Mouse (Mus musculus): ENCODE measurements around the gene Gm20547. TPM values are rescaled to one million over a fixed set of nuclear protein-coding genes. Genes with fewer than 3 reads are reported as not detected.

The Gm20547 gene
- polyA plus RNA-seq, 1 experiment from 2014 or later, result not detected

- 0% methylated on average over 30 of the region's 51 CpGs for WGBS
- H3K9ac ChIP-seq (replicated peaks), result peak overlapping the region; percentile 87
Measured at GRCm38 (mm10) chr17:34894074-34894597, 12.3 kb upstream of the Gm20547 start.

GRCm38 (mm10) chr17:34893072-34893824 lies 11.4 kb upstream of the Gm20547 start:
- Histone ChIP-seq H3K9ac (replicated peaks) (peak overlapping the region; percentile 57; the same call in 1 of the 2 replicates), H3K27me3 (no peaks in the 10 kb centered on the region), H3K9me3 (no peaks in the 10 kb centered on the region), H3K4me1 (peaks cover 36% of the 10 kb centered on the region), H3K4me2 (replicated peaks) (peak overlapping the region; percentile 97; the same call in 1 of the 2 replicates), H3K36me3 (0 out of 2 replicates have a peak, but pooled peaks cover 3% of the 10 kb centered on the region), H3K4me3 (peak overlapping the region; percentile 81), H3K27ac (replicated peaks) (peak overlapping the region; percentile 88)
- 68% methylated on average over 12 of the region's 12 CpGs for WGBS
- ATAC-seq (replicated peaks), result no peak

More at GRCm38 (mm10) chr17:34894074-34894597, 12.3 kb upstream of the Gm20547 start:
- Histone ChIP-seq H3K4me2 (replicated peaks) (peak overlapping the region; percentile 97), H3K27me3 (no peaks in the 10 kb centered on the region), H3K27ac (replicated peaks) (peak overlapping the region; percentile 92), H3K9me3 (no peaks in the 10 kb centered on the region), H3K36me3 (0 out of 2 replicates have a peak, but pooled peaks cover 3% of the 10 kb centered on the region), H3K4me1 (peaks cover 36% of the 10 kb centered on the region), H3K4me3 (peak overlapping the region; percentile 81)
- peak; percentile 89 for ATAC-seq (replicated peaks)

- Histone ChIP-seq H3K4me2 (replicated peaks) (no peak overlapping the region), H3K9ac (replicated peaks) (no peak overlapping the region), H3K27me3 (no peaks in the 10 kb centered on the region), H3K4me3 (no peak overlapping the region), H3K36me3 (0 out of 2 replicates have a peak, but pooled peaks cover 2% of the 10 kb centered on the region), H3K27ac (replicated peaks) (no peak overlapping the region), H3K4me1 (peaks cover 21% of the 10 kb centered on the region), H3K9me3 (no peaks in the 10 kb centered on the region)
- WGBS, result 90% methylated on average over 2 of the region's 2 CpGs
- no peak for ATAC-seq (replicated peaks)
Measured at GRCm38 (mm10) chr17:34891377-34891776, 9.5 kb upstream of the Gm20547 start.

- H3K4me3 ChIP-seq, result no peak overlapping the region
- H3K27me3 ChIP-seq, result no peaks in the 10 kb centered on the region
- no peaks in the 10 kb centered on the region for H3K9me3 ChIP-seq
- no peak for ATAC-seq (replicated peaks)
- WGBS, result 88% methylated on average over 12 of the region's 12 CpGs
- no peak overlapping the region for H3K9ac ChIP-seq (replicated peaks)
- H3K27ac ChIP-seq (replicated peaks), result no peak overlapping the region
- no peak overlapping the region for H3K4me2 ChIP-seq (replicated peaks)
- peaks cover 9% of the 10 kb centered on the region for H3K4me1 ChIP-seq
- no peaks in the 10 kb centered on the region for H3K36me3 ChIP-seq
Measured at GRCm38 (mm10) chr17:34890074-34890743, 8.4 kb upstream of the Gm20547 start.

GRCm38 (mm10) chr17:34887942-34888341 lies 6.1 kb upstream of the Gm20547 start:
- WGBS, result 90% methylated on average over 5 of the region's 5 CpGs

GRCm38 (mm10) chr17:34885615-34886014 lies 3.8 kb upstream of the Gm20547 start:
- WGBS, result 85% methylated on average over 3 of the region's 3 CpGs
- no peak overlapping the region for H3K9ac ChIP-seq (replicated peaks)

More at GRCm38 (mm10) chr17:34887942-34888341, 6.1 kb upstream of the Gm20547 start:
- Histone ChIP-seq H3K9ac (replicated peaks) (no peak overlapping the region), H3K4me2 (replicated peaks) (no peak overlapping the region), H3K9me3 (no peaks in the 10 kb centered on the region), H3K4me1 (no peaks in the 10 kb centered on the region), H3K27ac (replicated peaks) (no peak overlapping the region), H3K4me3 (no peak overlapping the region), H3K36me3 (no peaks in the 10 kb centered on the region), H3K27me3 (no peaks in the 10 kb centered on the region)
- no peak for ATAC-seq (replicated peaks)

GRCm38 (mm10) chr17:34884704-34885103 lies 2.9 kb upstream of the Gm20547 start:
- H3K4me3 ChIP-seq, result no peak overlapping the region
- H3K27me3 ChIP-seq, result no peaks in the 10 kb centered on the region
- H3K36me3 ChIP-seq, result no peaks in the 10 kb centered on the region
- H3K9me3 ChIP-seq, result no peaks in the 10 kb centered on the region
- no peak overlapping the region for H3K4me2 ChIP-seq (replicated peaks)
- no peak for ATAC-seq (replicated peaks)
- H3K4me1 ChIP-seq, result no peaks in the 10 kb centered on the region
- no peak overlapping the region for H3K27ac ChIP-seq (replicated peaks)
- no peak overlapping the region for H3K9ac ChIP-seq (replicated peaks)
- WGBS, result 86% methylated on average over 6 of the region's 6 CpGs

More at GRCm38 (mm10) chr17:34885615-34886014, 3.8 kb upstream of the Gm20547 start:
- H3K4me3 ChIP-seq, result no peak overlapping the region
- H3K27ac ChIP-seq (replicated peaks), result no peak overlapping the region
- no peak for ATAC-seq (replicated peaks)
- no peaks in the 10 kb centered on the region for H3K36me3 ChIP-seq
- no peaks in the 10 kb centered on the region for H3K9me3 ChIP-seq
- H3K4me1 ChIP-seq, result no peaks in the 10 kb centered on the region
- no peak overlapping the region for H3K4me2 ChIP-seq (replicated peaks)
- H3K27me3 ChIP-seq, result no peaks in the 10 kb centered on the region

GRCm38 (mm10) chr17:34883332-34883731 lies 1.5 kb upstream of the Gm20547 start:
- 63% methylated on average over 3 of the region's 3 CpGs for WGBS
- H3K36me3 ChIP-seq, result no peaks in the 10 kb centered on the region
- H3K4me2 ChIP-seq (replicated peaks), result no peak overlapping the region
- no peak for ATAC-seq (replicated peaks)
- H3K27ac ChIP-seq (replicated peaks), result no peak overlapping the region
- no peaks in the 10 kb centered on the region for H3K9me3 ChIP-seq
- no peaks in the 10 kb centered on the region for H3K27me3 ChIP-seq
- H3K4me3 ChIP-seq, result no peak overlapping the region
- H3K4me1 ChIP-seq, result no peaks in the 10 kb centered on the region
- H3K9ac ChIP-seq (replicated peaks), result no peak overlapping the region

GRCm38 (mm10) chr17:34881166-34881565 lies 676 bp downstream of the Gm20547 start:
- Histone ChIP-seq H3K4me2 (replicated peaks) (no peak overlapping the region), H3K27ac (replicated peaks) (no peak overlapping the region), H3K27me3 (no peaks in the 10 kb centered on the region), H3K9ac (replicated peaks) (no peak overlapping the region), H3K36me3 (no peaks in the 10 kb centered on the region), H3K4me3 (no peak overlapping the region), H3K9me3 (no peaks in the 10 kb centered on the region), H3K4me1 (no peaks in the 10 kb centered on the region)
- no peak for ATAC-seq (replicated peaks)

- Histone ChIP-seq H3K27ac (replicated peaks) (no peak within 1 kb of the TSS), H3K9me3 (no peaks in the 10 kb centered on the region), H3K4me2 (replicated peaks) (no peak within 1 kb of the TSS), H3K36me3 (no peaks in the 10 kb centered on the region), H3K9ac (replicated peaks) (no peak within 1 kb of the TSS), H3K27me3 (no peaks in the 10 kb centered on the region), H3K4me3 (no peak within 1 kb of the TSS), H3K4me1 (no peaks in the 10 kb centered on the region)
- ATAC-seq (replicated peaks), result no peak
- 64% methylated on average over 11 of the region's 11 CpGs for WGBS
Measured at GRCm38 (mm10) chr17:34879336-34879879, 2.4 kb downstream of the Gm20547 start, which contains the start of gene Zbtb12. Gene Zbtb12 (plus strand): TSS chr17:34879483.

GRCm38 (mm10) chr17:34874321-34874720 lies 7.5 kb downstream of the Gm20547 start:
- Histone ChIP-seq H3K27ac (replicated peaks) (no peak overlapping the region), H3K4me1 (no peaks in the 10 kb centered on the region), H3K9ac (replicated peaks) (no peak overlapping the region), H3K27me3 (no peaks in the 10 kb centered on the region), H3K9me3 (no peaks in the 10 kb centered on the region), H3K4me2 (replicated peaks) (no peak overlapping the region), H3K36me3 (no peaks in the 10 kb centered on the region), H3K4me3 (no peak overlapping the region)
- 90% methylated on average over 6 of the region's 6 CpGs for WGBS
- ATAC-seq (replicated peaks), result no peak

- Histone ChIP-seq H3K27ac (replicated peaks) (no peak overlapping the region), H3K36me3 (no peaks in the 10 kb centered on the region), H3K4me2 (replicated peaks) (no peak overlapping the region), H3K9me3 (no peaks in the 10 kb centered on the region), H3K4me3 (no peak overlapping the region), H3K27me3 (no peaks in the 10 kb centered on the region), H3K4me1 (no peaks in the 10 kb centered on the region), H3K9ac (replicated peaks) (no peak overlapping the region)
- 64% methylated on average over 7 of the region's 7 CpGs for WGBS
- ATAC-seq (replicated peaks), result no peak
Measured at GRCm38 (mm10) chr17:34865981-34866380, 15.9 kb downstream of the Gm20547 start.

Data from forebrain, embryonic 15.5 days (tissue).